Comparison of ENCODE assay signal across 8 mouse cellular contexts in the genomic region with DNA sequence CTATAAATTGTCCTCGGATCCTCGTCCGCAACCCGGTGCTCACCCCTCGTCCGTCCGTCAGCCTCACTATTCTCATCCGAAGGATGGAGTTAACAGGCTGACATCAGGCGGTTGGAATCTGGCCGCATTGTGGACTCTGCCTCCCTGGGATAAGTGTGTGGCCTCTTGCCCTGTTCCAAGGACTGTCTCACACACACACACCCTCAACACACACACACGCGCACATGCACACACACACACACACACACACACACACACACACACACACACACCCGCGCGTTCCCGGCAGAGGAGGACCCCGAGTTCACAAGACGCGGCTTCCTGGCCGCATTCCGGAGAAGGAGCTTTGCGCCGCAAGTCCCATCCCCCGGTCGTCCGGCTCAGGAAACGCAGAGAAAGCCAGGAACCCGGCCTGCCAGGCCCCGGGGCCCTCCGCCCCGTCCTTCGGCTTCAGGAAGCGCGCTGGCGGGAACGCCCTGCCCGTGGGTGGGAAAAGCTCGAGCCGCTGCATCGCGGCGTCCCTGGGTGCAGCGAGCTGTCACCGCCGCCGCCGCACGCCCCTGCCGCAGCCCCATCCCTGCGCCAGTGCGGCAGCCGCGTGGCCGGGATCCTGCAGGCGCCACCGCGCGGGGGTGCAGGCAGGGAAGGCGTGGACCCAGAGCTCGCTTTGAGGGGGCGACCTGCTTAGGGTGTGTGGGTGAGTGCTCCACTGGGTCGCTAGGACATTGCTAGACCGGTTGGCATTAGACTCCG. TPM values are rescaled to one million over a fixed set of nuclear protein-coding genes. Genes with fewer than 3 reads are reported as not detected.
A peak's percentile ranks its signal among the peaks of the same experiment; 100 is the strongest.
DNase-seq lines count a peak whose midpoint lies in the region; ATAC-seq and TF ChIP-seq lines count a peak whose summit lies in the region.

Gene 6030445D17Rik (plus strand): TSS at position 165 of the 753 bp plus-strand sequence.

- DNase-seq in 3134 (ENCODE audit: extremely low read depth, insufficient read length, low spot score): peak; percentile 88
- peak; percentile 79 for DNase-seq in adrenal gland, postnatal 25 days
- peak; percentile 89 to 93 for DNase-seq in heart, adult 9 months (ENCODE audit: low spot score in 2 of 2)
- DNase-seq in kidney, adult 8-10 months: peak; percentile 78 to 79
- DNase-seq in liver, embryonic 11.5 days (ENCODE audit: low spot score): peak; percentile 72

- H3ac ChIP-seq in myocyte (ENCODE audit: control insufficient read depth, insufficient read length): peak within 1 kb of the TSS; percentile 14

- peak within 1 kb of the TSS; percentile 77 for H3K9ac ChIP-seq in embryonic facial prominence, embryonic 13.5 days
- H3K9ac ChIP-seq in liver, embryonic 11.5 days (ENCODE audit: low read depth, low read length): peak within 1 kb of the TSS; percentile 65
- peak within 1 kb of the TSS; percentile 58 for H3K9ac ChIP-seq in stomach, embryonic 14.5 days (replicated peaks; ENCODE audit: low read depth, low read length)

- ATAC-seq in embryonic facial prominence, embryonic 13.5 days (ENCODE audit: insufficient number of reproducible peaks, insufficient read depth, low FRiP score, low TSS enrichment, low read depth): peak; percentile 35; the same call in 1 of the 2 replicates
- ATAC-seq in liver, embryonic 11.5 days (replicated peaks; ENCODE audit: low FRiP score): peak; percentile 69
- ATAC-seq in stomach, embryonic 14.5 days (ENCODE audit: insufficient number of reproducible peaks, insufficient read depth, low FRiP score, low read depth): peak; percentile 77

- peak; percentile 60 for TF ChIP-seq POLR2A in myocyte (IDR thresholded peaks at IDR 0.05; ENCODE audit: insufficient read length, low read depth)

- H3K4me3 ChIP-seq in embryonic facial prominence, embryonic 13.5 days: peak within 1 kb of the TSS; percentile 67
- H3K4me3 ChIP-seq in liver, embryonic 11.5 days (ENCODE audit: low read depth, low read length): peak within 1 kb of the TSS; percentile 70
- H3K4me3 ChIP-seq in myocyte: peak within 1 kb of the TSS; percentile 35
- H3K4me3 ChIP-seq in stomach, embryonic 14.5 days (ENCODE audit: low read depth, low read length): peak within 1 kb of the TSS; percentile 64

- peak within 1 kb of the TSS; percentile 97 for H3K4me2 ChIP-seq in embryonic facial prominence, embryonic 13.5 days
- H3K4me2 ChIP-seq in liver, embryonic 11.5 days: peak within 1 kb of the TSS; percentile 89
- peak within 1 kb of the TSS; percentile 73 for H3K4me2 ChIP-seq in myocyte (ENCODE audit: low read depth)
- peak within 1 kb of the TSS; percentile 97 for H3K4me2 ChIP-seq in stomach, embryonic 14.5 days (replicated peaks; ENCODE audit: low read depth, low read length)

- no peaks in the 10 kb centered on the region for H3K9me3 ChIP-seq in embryonic facial prominence, embryonic 13.5 days
- H3K9me3 ChIP-seq in liver, embryonic 11.5 days (ENCODE audit: control insufficient read depth, low read length): no peaks in the 10 kb centered on the region
- no peaks in the 10 kb centered on the region for H3K9me3 ChIP-seq in stomach, embryonic 14.5 days (ENCODE audit: control insufficient read depth, low read depth, low read length)

- WGBS in embryonic facial prominence, embryonic 13.5 days: under 1% methylated on average over 63 of the region's 64 CpGs
- WGBS in liver, embryonic 11.5 days: 2% methylated on average over 63 of the region's 64 CpGs
- under 1% methylated on average over 64 of the region's 64 CpGs for WGBS in stomach, embryonic 14.5 days

- H3K27ac ChIP-seq in embryonic facial prominence, embryonic 13.5 days: peak within 1 kb of the TSS; percentile 62
- H3K27ac ChIP-seq in liver, embryonic 11.5 days (ENCODE audit: low read depth, low read length): 0 out of 2 replicates have a peak within 1 kb of the TSS, but pooled peaks have one; percentile 38
- peak within 1 kb of the TSS; percentile 72; the same call in 1 of the 2 replicates for H3K27ac ChIP-seq in stomach, embryonic 14.5 days (ENCODE audit: low read length)

- H3K36me3 ChIP-seq in embryonic facial prominence, embryonic 13.5 days: no peaks in the 10 kb centered on the region
- H3K36me3 ChIP-seq in liver, embryonic 11.5 days (ENCODE audit: control insufficient read depth, insufficient read depth, low read length): no peaks in the 10 kb centered on the region
- H3K36me3 ChIP-seq in myocyte (ENCODE audit: control insufficient read depth, insufficient read depth): no peaks in the 10 kb centered on the region
- no peaks in the 10 kb centered on the region for H3K36me3 ChIP-seq in stomach, embryonic 14.5 days (ENCODE audit: control insufficient read depth, insufficient read depth, low read length)

- peaks cover 38% of the 10 kb centered on the region for H3K27me3 ChIP-seq in embryonic facial prominence, embryonic 13.5 days
- peaks cover 22% of the 10 kb centered on the region for H3K27me3 ChIP-seq in liver, embryonic 11.5 days (replicated peaks; ENCODE audit: control insufficient read depth, insufficient read depth, low read length)
- no peaks in the 10 kb centered on the region for H3K27me3 ChIP-seq in myocyte (ENCODE audit: control insufficient read depth, insufficient read depth, insufficient read length)
- H3K27me3 ChIP-seq in stomach, embryonic 14.5 days (ENCODE audit: control insufficient read depth, insufficient read depth, low read length): 0 out of 2 replicates have a peak, but pooled peaks cover 3% of the 10 kb centered on the region

- H3K79me2 ChIP-seq in myocyte (ENCODE audit: control insufficient read depth, insufficient read depth): no peaks in the 10 kb centered on the region

- peaks cover 26% of the 10 kb centered on the region for H3K4me1 ChIP-seq in embryonic facial prominence, embryonic 13.5 days
- peaks cover 12% of the 10 kb centered on the region for H3K4me1 ChIP-seq in liver, embryonic 11.5 days (replicated peaks; ENCODE audit: control insufficient read depth, insufficient read depth, low read length)
- peaks cover 7% of the 10 kb centered on the region; the same call in 1 of the 2 replicates for H3K4me1 ChIP-seq in stomach, embryonic 14.5 days (ENCODE audit: control insufficient read depth, insufficient read depth, low read length)

TF ChIP-seq in myocyte, 11 proteins besides CTCF, POLR2A, EP300 and RAD21:
- TF ChIP-seq MYOG (IDR thresholded peaks at IDR 0.05; ENCODE audit: control insufficient read depth in 1 of 3, insufficient read depth in 1 of 3, insufficient read length in 2 of 3, low read depth in 2 of 3): peak in 1 of 3 experiments; percentile 27
- no peak for TF ChIP-seq SRF (IDR thresholded peaks at IDR 0.05; ENCODE audit: control insufficient read depth, insufficient read length, low read depth)
- TF ChIP-seq MAX (IDR thresholded peaks at IDR 0.05; ENCODE audit: low read depth): no peak
- TF ChIP-seq POLR2AphosphoS2 (IDR thresholded peaks at IDR 0.05; ENCODE audit: insufficient read length, low read depth): peak; percentile 9

RNA-seq across cellular contexts. Expression of gene 6030445D17Rik, which starts in this region (rescaled TPM):
- 0.30 and 0.71 TPM in 2 replicates for total RNA-seq in adrenal gland, postnatal 25 days (2021)
- 0.35 TPM in 1 of 2 replicates, not detected in the other for polyA plus RNA-seq in embryonic facial prominence, embryonic 13.5 days (2015; fragmentation: Nextera tagmentation; extraction: Ambion mirVana)
- polyA plus RNA-seq in liver, embryonic 11.5 days (2014; fragmentation: Nextera tagmentation; extraction: Ambion mirVana): not detected in 2 replicates
- polyA plus RNA-seq in myocyte (2012; fragmentation: generic; extraction: Trizol): 0.46 TPM
- polyA plus RNA-seq in stomach, embryonic 14.5 days (2014; fragmentation: Nextera tagmentation; extraction: Ambion mirVana): 0.46 and 0.48 TPM in 2 replicates

Comparison
In these comparisons a context has a peak if more than half of its experiments do, and no peak if none do; other contexts are left out.
1. Peak in every context shown above with its lines: DNase-seq, ATAC-seq, H3K4me3 ChIP-seq and H3K27ac ChIP-seq.
2. Peak in DNase-seq in adrenal gland, postnatal 25 days; RNA of the gene not detected or under 1 TPM.
3. Peak in ATAC-seq, H3K4me3 ChIP-seq, H3K27ac ChIP-seq, H3K9ac ChIP-seq and H3K4me2 ChIP-seq in embryonic facial prominence, embryonic 13.5 days; RNA of the gene not detected or under 1 TPM.
4. Peak in DNase-seq, ATAC-seq, H3K4me3 ChIP-seq, H3K27ac ChIP-seq, H3K9ac ChIP-seq and H3K4me2 ChIP-seq in liver, embryonic 11.5 days; RNA of the gene not detected or under 1 TPM.
5. Peak in ATAC-seq, H3K4me3 ChIP-seq, H3K27ac ChIP-seq, H3K9ac ChIP-seq and H3K4me2 ChIP-seq in stomach, embryonic 14.5 days; RNA of the gene not detected or under 1 TPM.